Mouse (Mus musculus): ENCODE measurements at regions not wholly inside any gene's neighbourhood (a gene's known extent, or its start where the extent isn't known, plus 50 kb on each side); places are given as distances from the start of the nearest gene placed in this dataset.

GRCm38 (mm10) chr13:46350075-46350747 is 68.0 kb upstream of the Rbm24 start:
- Histone ChIP-seq H3K9ac (replicated peaks; ENCODE audit: low read depth) (no peak overlapping the region), H3K36me3 (ENCODE audit: insufficient read depth, low read length) (no peaks in the 10 kb centered on the region), H3K4me1 (ENCODE audit: insufficient read depth, low read depth, low read length) (no peaks in the 10 kb centered on the region), H3K27me3 (replicated peaks; ENCODE audit: insufficient read depth, low read length) (no peaks in the 10 kb centered on the region), H3K4me2 (replicated peaks; ENCODE audit: low read depth, low read length) (no peak overlapping the region), H3K9me3 (ENCODE audit: low read length) (no peaks in the 10 kb centered on the region), H3K27ac (ENCODE audit: low read length) (no peak overlapping the region), H3K4me3 (ENCODE audit: low read depth, low read length) (no peak overlapping the region)
- no peak for TF ChIP-seq EP300 (IDR thresholded peaks at IDR 0.05)
- no peak for TF ChIP-seq CTCF (IDR thresholded peaks at IDR 0.05)
- WGBS, result 76% methylated on average over 7 of the region's 7 CpGs
- DNase-seq (ENCODE audit: low spot score) (no peak), ATAC-seq (no peak)

GRCm38 (mm10) chr13:46355306-46355705 is 62.9 kb upstream of the Rbm24 start:
- Histone ChIP-seq H3K9ac (replicated peaks; ENCODE audit: low read depth) (no peak overlapping the region), H3K4me1 (ENCODE audit: insufficient read depth, low read depth, low read length) (no peaks in the 10 kb centered on the region), H3K4me2 (replicated peaks; ENCODE audit: low read depth, low read length) (no peak overlapping the region), H3K9me3 (ENCODE audit: low read length) (no peaks in the 10 kb centered on the region), H3K27me3 (replicated peaks; ENCODE audit: insufficient read depth, low read length) (no peaks in the 10 kb centered on the region), H3K36me3 (ENCODE audit: insufficient read depth, low read length) (no peaks in the 10 kb centered on the region), H3K27ac (ENCODE audit: low read length) (no peak overlapping the region), H3K4me3 (ENCODE audit: low read depth, low read length) (no peak overlapping the region)
- no peak for TF ChIP-seq CTCF (IDR thresholded peaks at IDR 0.05)
- ATAC-seq, result no peak
- 84% methylated on average over 3 of the region's 3 CpGs for WGBS
- no peak for DNase-seq (ENCODE audit: low spot score)

- no peak for TF ChIP-seq EP300 (IDR thresholded peaks at IDR 0.05)
- TF ChIP-seq CTCF (IDR thresholded peaks at IDR 0.05), result no peak
- H3K27me3 ChIP-seq (replicated peaks; ENCODE audit: insufficient read depth, low read length), result no peaks in the 10 kb centered on the region
Observed at GRCm38 (mm10) chr13:46355975-46356374, 62.3 kb upstream of the Rbm24 start.

GRCm38 (mm10) chr13:46357037-46357436 is 61.2 kb upstream of the Rbm24 start:
- TF ChIP-seq EP300 (IDR thresholded peaks at IDR 0.05), result no peak
- TF ChIP-seq CTCF (IDR thresholded peaks at IDR 0.05), result no peak
- Histone ChIP-seq H3K27me3 (replicated peaks; ENCODE audit: insufficient read depth, low read length) (no peaks in the 10 kb centered on the region), H3K4me1 (ENCODE audit: insufficient read depth, low read depth, low read length) (no peaks in the 10 kb centered on the region), H3K9ac (replicated peaks; ENCODE audit: low read depth) (no peak overlapping the region), H3K4me3 (ENCODE audit: low read depth, low read length) (no peak overlapping the region), H3K27ac (ENCODE audit: low read length) (no peak overlapping the region), H3K4me2 (replicated peaks; ENCODE audit: low read depth, low read length) (no peak overlapping the region), H3K9me3 (ENCODE audit: low read length) (no peaks in the 10 kb centered on the region), H3K36me3 (ENCODE audit: insufficient read depth, low read length) (no peaks in the 10 kb centered on the region)
- DNase-seq (ENCODE audit: low spot score) (no peak), ATAC-seq (no peak)
- WGBS, result 91% methylated on average over 9 of the region's 9 CpGs

More at GRCm38 (mm10) chr13:46355975-46356374, 62.3 kb upstream of the Rbm24 start:
- Histone ChIP-seq H3K27ac (ENCODE audit: low read length) (no peak overlapping the region), H3K4me2 (replicated peaks; ENCODE audit: low read depth, low read length) (no peak overlapping the region), H3K4me1 (ENCODE audit: insufficient read depth, low read depth, low read length) (no peaks in the 10 kb centered on the region), H3K4me3 (ENCODE audit: low read depth, low read length) (no peak overlapping the region), H3K36me3 (ENCODE audit: insufficient read depth, low read length) (no peaks in the 10 kb centered on the region), H3K9ac (replicated peaks; ENCODE audit: low read depth) (no peak overlapping the region), H3K9me3 (ENCODE audit: low read length) (no peaks in the 10 kb centered on the region)
- WGBS, result 49% methylated on average over 1 of the region's 1 CpGs
- ATAC-seq (no peak), DNase-seq (ENCODE audit: low spot score) (no peak)

GRCm38 (mm10) chr13:46360495-46361120 is 57.6 kb upstream of the Rbm24 start:
- 38% methylated on average over 12 of the region's 12 CpGs for WGBS
- no peak overlapping the region for H3K27ac ChIP-seq (ENCODE audit: low read length)
- H3K27me3 ChIP-seq (replicated peaks; ENCODE audit: insufficient read depth, low read length), result no peaks in the 10 kb centered on the region
- no peak overlapping the region for H3K4me3 ChIP-seq (ENCODE audit: low read depth, low read length)
- no peaks in the 10 kb centered on the region for H3K9me3 ChIP-seq (ENCODE audit: low read length)
- ATAC-seq, result no peak
- DNase-seq (ENCODE audit: low spot score), result peak; percentile 23
- no peak overlapping the region for H3K9ac ChIP-seq (replicated peaks; ENCODE audit: low read depth)
- H3K4me1 ChIP-seq (ENCODE audit: insufficient read depth, low read depth, low read length), result no peaks in the 10 kb centered on the region
- TF ChIP-seq EP300 (IDR thresholded peaks at IDR 0.05) (no peak), CTCF (IDR thresholded peaks at IDR 0.05) (no peak)
- H3K4me2 ChIP-seq (replicated peaks; ENCODE audit: low read depth, low read length), result no peak overlapping the region
- no peaks in the 10 kb centered on the region for H3K36me3 ChIP-seq (ENCODE audit: insufficient read depth, low read length)

DNA sequence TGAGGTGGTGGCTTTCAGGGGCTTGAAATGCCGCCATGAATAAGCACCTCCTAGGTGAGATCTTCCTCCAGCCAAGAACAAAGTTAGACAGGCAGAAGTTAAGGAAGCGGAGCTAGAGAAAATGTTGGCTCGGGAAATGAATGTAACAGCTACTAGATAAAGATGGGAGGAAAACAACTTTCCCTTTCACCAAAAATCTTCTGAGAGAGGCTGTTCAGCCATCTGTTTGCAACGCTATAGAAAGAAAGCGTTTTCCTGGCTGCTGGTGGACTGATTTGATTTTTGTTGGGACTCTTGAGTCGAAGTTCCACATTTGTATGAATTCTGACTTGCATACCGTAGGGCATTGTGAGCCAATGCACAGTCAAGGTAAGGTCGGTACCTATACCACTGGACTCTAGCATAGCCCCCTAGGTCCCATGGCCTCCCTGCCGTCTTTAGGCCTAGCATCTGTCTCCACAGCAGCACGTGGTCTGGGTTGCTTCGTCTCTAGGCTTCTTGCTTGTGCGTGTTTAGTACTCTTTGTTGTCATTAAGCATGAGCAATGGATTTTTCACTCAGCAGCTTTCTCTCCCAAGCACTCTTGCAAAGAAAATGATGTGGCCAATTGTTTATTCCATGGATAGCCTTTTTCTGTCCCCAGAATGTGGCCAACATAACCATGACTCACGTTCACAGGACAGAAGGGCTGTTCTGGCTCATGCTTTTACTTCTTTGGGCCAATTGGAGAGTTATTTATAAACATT is 54.6 kb upstream of the Rbm24 start:
- Histone ChIP-seq H3K36me3 (ENCODE audit: insufficient read depth, low read length) (no peaks in the 10 kb centered on the region), H3K9me3 (ENCODE audit: low read length) (no peaks in the 10 kb centered on the region), H3K4me1 (ENCODE audit: insufficient read depth, low read depth, low read length) (no peaks in the 10 kb centered on the region), H3K27me3 (replicated peaks; ENCODE audit: insufficient read depth, low read length) (no peaks in the 10 kb centered on the region), H3K27ac (ENCODE audit: low read length) (no peak overlapping the region), H3K9ac (replicated peaks; ENCODE audit: low read depth) (no peak overlapping the region), H3K4me3 (ENCODE audit: low read depth, low read length) (no peak overlapping the region), H3K4me2 (replicated peaks; ENCODE audit: low read depth, low read length) (no peak overlapping the region)
- DNase-seq (ENCODE audit: low spot score) (peak; percentile 9), ATAC-seq (no peak)
- TF ChIP-seq CTCF (IDR thresholded peaks at IDR 0.05) (no peak), EP300 (IDR thresholded peaks at IDR 0.05) (no peak)
- 68% methylated on average over 13 of the region's 13 CpGs for WGBS

Data from lung, postnatal 0 days (tissue).